Mouse (Mus musculus): Measurements from ENCODE around the gene Mex3d. TPM values are rescaled to one million over a fixed set of nuclear protein-coding genes. Genes with fewer than 3 reads are reported as not detected.

Mex3d gene
- polyA plus RNA-seq, 1 experiment from 2014 or later = 9.2 TPM

GRCm38 (mm10) chr10:80400704-80401161, 13.3 kb upstream of the Mex3d start:
- no peak overlapping the region for H3K4me3 ChIP-seq (ENCODE audit: low read length)
- peak overlapping the region; percentile 82 for H3K4me2 ChIP-seq (ENCODE audit: low read length)
- H3K27me3 ChIP-seq (replicated peaks; ENCODE audit: control insufficient read depth, insufficient read depth, low read length) = no peaks in the 10 kb centered on the region
- H3K4me1 ChIP-seq (ENCODE audit: control insufficient read depth, insufficient read depth, low read depth, low read length) = peaks cover 24% of the 10 kb centered on the region
- peak overlapping the region; percentile 72 for H3K9ac ChIP-seq (ENCODE audit: low read depth, low read length)
- H3K27ac ChIP-seq (ENCODE audit: low read depth, low read length) = peak overlapping the region; percentile 80
- WGBS = 85% methylated on average over 4 of the region's 4 CpGs
- no peaks in the 10 kb centered on the region for H3K9me3 ChIP-seq (ENCODE audit: control insufficient read depth, low read length)
- ATAC-seq = no peak
- H3K36me3 ChIP-seq (ENCODE audit: control insufficient read depth, insufficient read depth, low read length) = peaks cover 18% of the 10 kb centered on the region

DNA sequence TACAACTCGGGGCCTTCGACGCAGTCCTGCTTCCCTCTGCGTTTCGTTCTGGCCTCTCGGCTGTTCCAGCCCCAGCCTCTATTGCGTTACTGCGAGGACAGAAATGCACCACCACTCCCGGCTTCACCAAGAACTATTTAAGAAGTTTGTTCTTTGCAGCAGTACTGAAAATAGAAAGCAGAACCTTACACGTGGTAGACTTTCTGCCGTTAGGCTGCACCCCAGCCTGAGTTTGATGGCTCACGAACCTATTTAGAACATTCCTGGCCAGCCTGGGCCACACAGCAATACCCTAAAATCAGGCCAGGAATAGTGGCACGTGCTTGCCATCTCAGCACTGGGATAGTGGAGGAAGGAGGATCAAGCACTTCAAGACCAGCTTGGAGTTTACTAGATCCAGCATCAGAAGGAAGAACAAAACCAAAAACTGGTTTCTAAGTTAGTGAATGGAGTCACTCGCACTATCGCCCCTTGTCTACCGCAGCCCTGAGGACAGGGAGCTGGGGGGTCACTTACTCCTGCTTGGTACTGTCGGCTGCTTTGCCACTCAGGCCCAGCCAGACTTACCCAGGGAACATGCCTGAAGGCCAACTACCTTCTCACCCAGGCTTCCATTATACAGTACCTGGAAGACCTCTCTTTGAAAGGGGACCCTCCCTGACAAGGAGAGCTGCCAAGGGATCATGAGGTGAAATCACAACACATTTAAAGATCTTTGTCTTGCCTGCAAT, 12.7 kb upstream of the Mex3d start:
- 15% methylated on average over 17 of the region's 17 CpGs for WGBS

GRCm38 (mm10) chr10:80399191-80399972, 11.9 kb upstream of the Mex3d start, which contains the start of gene Mbd3:
TSS of gene Mbd3 (minus strand) at chr10:80399550.
- Histone ChIP-seq H3K27me3 (replicated peaks; ENCODE audit: control insufficient read depth, insufficient read depth, low read length) (no peaks in the 10 kb centered on the region), H3K9ac (ENCODE audit: low read depth, low read length) (peak within 1 kb of the TSS; percentile 91), H3K4me2 (ENCODE audit: low read length) (peak within 1 kb of the TSS; percentile 82), H3K36me3 (ENCODE audit: control insufficient read depth, insufficient read depth, low read length) (peaks cover 29% of the 10 kb centered on the region), H3K9me3 (ENCODE audit: control insufficient read depth, low read length) (no peaks in the 10 kb centered on the region), H3K4me1 (ENCODE audit: control insufficient read depth, insufficient read depth, low read depth, low read length) (peaks cover 17% of the 10 kb centered on the region), H3K27ac (ENCODE audit: low read depth, low read length) (peak within 1 kb of the TSS; percentile 100), H3K4me3 (ENCODE audit: low read length) (peak within 1 kb of the TSS; percentile 74)
- ATAC-seq = peak; percentile 97
- WGBS = under 1% methylated on average over 82 of the region's 82 CpGs

More for the DNA sequence above, 12.7 kb upstream of the Mex3d start:
- peaks cover 21% of the 10 kb centered on the region for H3K36me3 ChIP-seq (ENCODE audit: control insufficient read depth, insufficient read depth, low read length)
- H3K4me1 ChIP-seq (ENCODE audit: control insufficient read depth, insufficient read depth, low read depth, low read length) = peaks cover 19% of the 10 kb centered on the region
- peak overlapping the region; percentile 80 for H3K27ac ChIP-seq (ENCODE audit: low read depth, low read length)
- peak overlapping the region; percentile 72 for H3K9ac ChIP-seq (ENCODE audit: low read depth, low read length)
- no peak for ATAC-seq
- peak overlapping the region; percentile 82 for H3K4me2 ChIP-seq (ENCODE audit: low read length)
- no peaks in the 10 kb centered on the region for H3K9me3 ChIP-seq (ENCODE audit: control insufficient read depth, low read length)
- no peaks in the 10 kb centered on the region for H3K27me3 ChIP-seq (replicated peaks; ENCODE audit: control insufficient read depth, insufficient read depth, low read length)
- peak overlapping the region; percentile 74 for H3K4me3 ChIP-seq (ENCODE audit: low read length)

DNA sequence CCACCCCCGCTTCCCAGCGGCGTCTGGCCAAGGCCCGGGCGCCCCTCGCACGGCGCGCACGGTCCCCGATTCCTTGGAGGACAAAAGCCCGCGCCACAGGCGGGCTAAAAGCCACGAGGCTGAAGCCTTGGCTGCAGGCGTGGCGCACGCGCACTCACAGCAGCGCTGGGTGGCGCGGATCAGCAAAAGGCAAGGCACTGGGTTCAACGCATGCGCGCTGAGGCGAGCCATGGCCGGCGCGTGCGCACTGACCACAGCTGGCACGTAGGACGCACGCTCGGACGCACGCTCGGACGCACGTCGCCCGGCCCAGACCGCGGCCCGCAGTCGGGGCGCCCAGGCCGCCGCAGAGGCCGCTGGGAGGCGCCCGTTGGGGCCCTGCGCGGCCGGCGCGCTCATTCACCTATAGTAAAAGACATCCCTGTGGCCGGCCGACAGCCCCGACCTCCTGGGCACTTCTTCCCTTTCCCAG, 11.3 kb upstream of the Mex3d start:
- 0% methylated on average over 51 of the region's 59 CpGs for WGBS
- no peaks in the 10 kb centered on the region for H3K27me3 ChIP-seq (replicated peaks; ENCODE audit: control insufficient read depth, insufficient read depth, low read length)
- peak overlapping the region; percentile 91 for H3K9ac ChIP-seq (ENCODE audit: low read depth, low read length)
- peaks cover 17% of the 10 kb centered on the region for H3K4me1 ChIP-seq (ENCODE audit: control insufficient read depth, insufficient read depth, low read depth, low read length)
- peak overlapping the region; percentile 81 for H3K4me2 ChIP-seq (ENCODE audit: low read length)
- peak overlapping the region; percentile 100 for H3K27ac ChIP-seq (ENCODE audit: low read depth, low read length)
- H3K9me3 ChIP-seq (ENCODE audit: control insufficient read depth, low read length) = no peaks in the 10 kb centered on the region
- peak; percentile 80 for ATAC-seq
- peak overlapping the region; percentile 74 for H3K4me3 ChIP-seq (ENCODE audit: low read length)
- peaks cover 32% of the 10 kb centered on the region for H3K36me3 ChIP-seq (ENCODE audit: control insufficient read depth, insufficient read depth, low read length)

DNA sequence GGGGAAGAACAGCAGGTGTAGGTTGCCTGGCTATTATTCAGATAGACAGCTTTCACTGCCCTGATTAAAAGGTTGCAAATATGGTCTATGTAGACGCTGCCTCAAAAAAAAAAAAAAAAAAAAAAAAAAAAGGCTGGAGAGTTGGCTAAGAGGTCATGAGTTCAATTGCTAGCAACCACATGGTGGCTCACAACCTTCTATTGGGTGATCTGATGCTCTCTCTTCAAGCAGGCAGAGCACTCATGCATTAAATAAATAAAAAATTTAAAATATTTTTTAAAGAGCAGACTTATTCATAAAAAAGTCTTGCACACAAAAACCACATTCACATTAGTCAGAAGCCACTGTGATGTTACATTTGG, 10.7 kb upstream of the Mex3d start:
- Histone ChIP-seq H3K4me2 (ENCODE audit: low read length) (peak overlapping the region; percentile 81), H3K27ac (ENCODE audit: low read depth, low read length) (peak overlapping the region; percentile 100), H3K4me3 (ENCODE audit: low read length) (peak overlapping the region; percentile 74), H3K4me1 (ENCODE audit: control insufficient read depth, insufficient read depth, low read depth, low read length) (peaks cover 17% of the 10 kb centered on the region), H3K27me3 (replicated peaks; ENCODE audit: control insufficient read depth, insufficient read depth, low read length) (no peaks in the 10 kb centered on the region), H3K9ac (ENCODE audit: low read depth, low read length) (peak overlapping the region; percentile 77), H3K9me3 (ENCODE audit: control insufficient read depth, low read length) (no peaks in the 10 kb centered on the region), H3K36me3 (ENCODE audit: control insufficient read depth, insufficient read depth, low read length) (peaks cover 30% of the 10 kb centered on the region)
- WGBS = 0% methylated on average over 1 of the region's 1 CpGs
- no peak for ATAC-seq

GRCm38 (mm10) chr10:80397524-80398173, 10.2 kb upstream of the Mex3d start:
- ATAC-seq = no peak
- Histone ChIP-seq H3K27me3 (replicated peaks; ENCODE audit: control insufficient read depth, insufficient read depth, low read length) (no peaks in the 10 kb centered on the region), H3K4me3 (ENCODE audit: low read length) (peak overlapping the region; percentile 74), H3K4me1 (ENCODE audit: control insufficient read depth, insufficient read depth, low read depth, low read length) (peaks cover 17% of the 10 kb centered on the region), H3K9me3 (ENCODE audit: control insufficient read depth, low read length) (no peaks in the 10 kb centered on the region), H3K9ac (ENCODE audit: low read depth, low read length) (peak overlapping the region; percentile 77), H3K36me3 (ENCODE audit: control insufficient read depth, insufficient read depth, low read length) (peaks cover 30% of the 10 kb centered on the region), H3K27ac (ENCODE audit: low read depth, low read length) (peak overlapping the region; percentile 100), H3K4me2 (ENCODE audit: low read length) (peak overlapping the region; percentile 81)
- 34% methylated on average over 8 of the region's 8 CpGs for WGBS

DNA sequence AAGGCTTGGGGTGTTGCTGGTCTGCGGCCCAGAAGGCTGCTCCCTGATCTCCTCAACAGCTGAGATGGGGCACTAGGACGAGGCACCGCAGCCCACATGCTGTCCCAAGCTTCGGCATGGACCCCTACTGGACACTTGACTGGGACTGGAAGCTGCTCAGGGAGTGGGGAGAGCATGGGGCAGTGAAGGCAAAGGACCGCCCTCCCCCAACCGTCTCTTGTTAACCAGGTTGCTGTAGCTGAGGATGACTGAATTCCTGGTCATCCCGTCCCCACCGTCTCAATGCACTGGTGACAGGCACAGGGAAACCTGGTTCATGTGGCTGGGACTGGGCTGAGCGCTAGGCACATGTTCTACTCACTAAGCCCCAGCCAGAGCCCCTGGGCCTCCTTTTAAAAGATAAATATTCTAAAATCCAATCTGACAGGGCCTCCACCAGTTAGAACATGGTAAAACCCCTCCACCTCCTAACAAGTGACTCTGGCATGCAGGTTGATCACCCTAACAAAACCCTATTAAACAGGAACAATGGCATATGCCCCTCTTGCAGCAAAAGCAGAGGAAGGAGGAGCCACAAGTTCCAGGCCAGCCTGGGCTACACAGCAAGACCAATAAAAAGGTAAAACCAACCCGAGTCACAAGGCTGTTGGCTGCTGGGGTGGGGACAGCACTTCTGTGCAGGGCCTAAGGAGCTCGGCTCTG, 9.5 kb upstream of the Mex3d start:
- peaks cover 17% of the 10 kb centered on the region for H3K4me1 ChIP-seq (ENCODE audit: control insufficient read depth, insufficient read depth, low read depth, low read length)
- ATAC-seq = no peak
- H3K9me3 ChIP-seq (ENCODE audit: control insufficient read depth, low read length) = no peaks in the 10 kb centered on the region
- H3K4me3 ChIP-seq (ENCODE audit: low read length) = no peak overlapping the region
- peak overlapping the region; percentile 77; the same call in 1 of the 2 replicates for H3K9ac ChIP-seq (ENCODE audit: low read depth, low read length)
- H3K27me3 ChIP-seq (replicated peaks; ENCODE audit: control insufficient read depth, insufficient read depth, low read length) = no peaks in the 10 kb centered on the region
- peak overlapping the region; percentile 81 for H3K4me2 ChIP-seq (ENCODE audit: low read length)
- H3K27ac ChIP-seq (ENCODE audit: low read depth, low read length) = 0 out of 2 replicates have a peak overlapping the region, but pooled peaks have one; percentile 14
- 94% methylated on average over 11 of the region's 11 CpGs for WGBS
- peaks cover 32% of the 10 kb centered on the region for H3K36me3 ChIP-seq (ENCODE audit: control insufficient read depth, insufficient read depth, low read length)

GRCm38 (mm10) chr10:80395025-80395627, 7.7 kb upstream of the Mex3d start:
- no peak overlapping the region for H3K27ac ChIP-seq (ENCODE audit: low read depth, low read length)
- peaks cover 38% of the 10 kb centered on the region for H3K36me3 ChIP-seq (ENCODE audit: control insufficient read depth, insufficient read depth, low read length)
- H3K4me1 ChIP-seq (ENCODE audit: control insufficient read depth, insufficient read depth, low read depth, low read length) = peaks cover 13% of the 10 kb centered on the region
- H3K4me2 ChIP-seq (ENCODE audit: low read length) = no peak overlapping the region
- no peaks in the 10 kb centered on the region for H3K9me3 ChIP-seq (ENCODE audit: control insufficient read depth, low read length)
- ATAC-seq = no peak
- WGBS = 95% methylated on average over 35 of the region's 35 CpGs
- H3K9ac ChIP-seq (ENCODE audit: low read depth, low read length) = no peak overlapping the region
- H3K4me3 ChIP-seq (ENCODE audit: low read length) = no peak overlapping the region
- H3K27me3 ChIP-seq (replicated peaks; ENCODE audit: control insufficient read depth, insufficient read depth, low read length) = no peaks in the 10 kb centered on the region
